Mouse (Mus musculus) liver, adult 2 months (tissue): ENCODE results near the gene Inafm2. TPM values are rescaled to one million over a fixed set of nuclear protein-coding genes. Genes with fewer than 3 reads are reported as not detected.

ENCODE experiments used
- DNase-seq: peaks from one replicate; pipeline ENCODE4 v3.0.0-alpha.2; 2011; ENCODE audit warnings: low read depth, low spot score; ENCODE audit errors: extremely low read depth
- H3K27ac ChIP-seq: fragments of 200-500 bp; replicated peaks from 2 replicates; pipeline ENCODE4 v1.5.1; 2012; ENCODE audit warnings: low read depth, mild to moderate bottlenecking, control low read depth, inconsistent platforms, low read length; ENCODE audit not compliant: insufficient read depth
- H3K27me3 ChIP-seq: fragments of 200-500 bp; 2 replicates; pipeline ENCODE4 v1.6.1; 2012; ENCODE audit warnings: mild to moderate bottlenecking, moderate library complexity, low read length, inconsistent platforms; ENCODE audit not compliant: control insufficient read depth, insufficient read depth
- H3K36me3 ChIP-seq: fragments of 200-500 bp; 2 replicates; pipeline ENCODE4 v1.6.1; 2012; ENCODE audit warnings: low read length, inconsistent platforms; ENCODE audit not compliant: control insufficient read depth, insufficient read depth
- H3K4me1 ChIP-seq: fragments of 200-500 bp; 2 replicates; pipeline ENCODE4 v1.6.1; 2011; ENCODE audit warnings: low read length; ENCODE audit not compliant: control insufficient read depth, insufficient read depth
- H3K4me3 ChIP-seq: fragments of 200-500 bp; 2 replicates; pipeline ENCODE4 v1.5.1; 2011; ENCODE audit warnings: low read depth, mild to moderate bottlenecking, control low read depth, low read length, moderate library complexity; ENCODE audit not compliant: insufficient read depth
- H3K79me2 ChIP-seq: fragments of 200-500 bp; 2 replicates; pipeline ENCODE4 v1.6.1; 2012; ENCODE audit warnings: inconsistent platforms, mild to moderate bottlenecking, low read length, moderate library complexity; ENCODE audit not compliant: control insufficient read depth, insufficient read depth
- H3K9ac ChIP-seq: fragments of 200-500 bp; 2 replicates; pipeline ENCODE4 v1.6.1; 2012; ENCODE audit warnings: low read depth, mild to moderate bottlenecking, control low read depth, inconsistent platforms, low read length
- CTCF ChIP-seq: fragments of 200-500 bp; IDR thresholded peaks from 2 replicates; pipeline ENCODE4 v1.5.1; 2011; ENCODE audit warnings: low read depth, low read length, control low read depth
- POLR2A ChIP-seq: fragments of 200-500 bp; IDR thresholded peaks from 2 replicates; pipeline ENCODE4 v1.6.1; 2011; ENCODE audit warnings: low read length, control low read depth; ENCODE audit not compliant: insufficient read depth; ENCODE audit errors: extremely low read depth
- WGBS: fragments of 180-500 bp; shearing (Covaris S2); methylation state at CpG from one replicate; pipeline ENCODE4 v1.1.7; 2018; 5-methylcytosine and 5-hydroxymethylcytosine counted together
- polyA plus RNA-seq: library from polyadenylated mRNA; depleted of rRNA; stranded (reverse); fragments of >200 nt; gene quantifications from 2 replicates; pipeline ENCODE4 v1.2.3, GENCODE M21; 2012
- total RNA-seq: library from RNA; depleted of rRNA; stranded (reverse); fragments of >200 nt; gene quantifications from 2 replicates; pipeline ENCODE4 v1.2.3, GENCODE M21; 2014

The Inafm2 gene
- total and polyA plus RNA-seq, 2 experiments = 4.4 to 4.7 TPM

GRCm38 (mm10) chr2:118743261-118743943 lies 2.2 kb upstream of the Inafm2 start:
- Histone ChIP-seq H3K36me3 (no peaks in the 10 kb centered on the region), H3K4me3 (no peak overlapping the region), H3K79me2 (0 out of 2 replicates have a peak, but pooled peaks cover 8% of the 10 kb centered on the region), H3K9ac (no peak overlapping the region), H3K27me3 (no peaks in the 10 kb centered on the region), H3K4me1 (peaks cover 7% of the 10 kb centered on the region; the same call in 1 of the 2 replicates), H3K27ac (no peak overlapping the region)
- no peak for TF ChIP-seq POLR2A
- TF ChIP-seq CTCF = peak; percentile 54
- WGBS = 30% methylated on average over 8 of the region's 8 CpGs
- peak; percentile 55 for DNase-seq

DNA sequence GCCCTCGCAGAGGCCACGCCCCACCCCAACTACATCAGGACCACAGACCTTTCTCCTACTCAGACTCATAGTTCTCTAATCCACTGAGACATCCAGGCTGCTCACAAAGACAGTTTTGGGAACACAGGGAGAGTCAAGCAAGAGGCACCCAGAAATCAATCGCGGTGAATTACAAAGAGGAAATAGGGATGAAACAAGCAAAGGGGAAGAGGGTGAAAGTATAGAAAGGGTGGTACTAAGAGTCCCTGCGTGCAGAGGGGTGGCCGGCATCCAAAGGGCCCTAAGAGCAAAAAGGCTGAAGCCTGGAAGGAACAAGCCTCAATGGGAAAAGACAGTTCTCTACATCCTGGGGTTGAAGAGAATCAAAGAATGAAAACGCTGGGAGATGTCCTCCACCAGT lies 937 bp upstream of the Inafm2 start:
- WGBS = 36% methylated on average over 7 of the region's 7 CpGs
- Histone ChIP-seq H3K27me3 (no peaks in the 10 kb centered on the region), H3K9ac (no peak overlapping the region), H3K27ac (no peak overlapping the region), H3K4me1 (peaks cover 7% of the 10 kb centered on the region; the same call in 1 of the 2 replicates), H3K79me2 (0 out of 2 replicates have a peak, but pooled peaks cover 8% of the 10 kb centered on the region), H3K36me3 (no peaks in the 10 kb centered on the region), H3K4me3 (no peak overlapping the region)
- no peak for DNase-seq
- no peak for TF ChIP-seq CTCF
- TF ChIP-seq POLR2A = no peak

DNA sequence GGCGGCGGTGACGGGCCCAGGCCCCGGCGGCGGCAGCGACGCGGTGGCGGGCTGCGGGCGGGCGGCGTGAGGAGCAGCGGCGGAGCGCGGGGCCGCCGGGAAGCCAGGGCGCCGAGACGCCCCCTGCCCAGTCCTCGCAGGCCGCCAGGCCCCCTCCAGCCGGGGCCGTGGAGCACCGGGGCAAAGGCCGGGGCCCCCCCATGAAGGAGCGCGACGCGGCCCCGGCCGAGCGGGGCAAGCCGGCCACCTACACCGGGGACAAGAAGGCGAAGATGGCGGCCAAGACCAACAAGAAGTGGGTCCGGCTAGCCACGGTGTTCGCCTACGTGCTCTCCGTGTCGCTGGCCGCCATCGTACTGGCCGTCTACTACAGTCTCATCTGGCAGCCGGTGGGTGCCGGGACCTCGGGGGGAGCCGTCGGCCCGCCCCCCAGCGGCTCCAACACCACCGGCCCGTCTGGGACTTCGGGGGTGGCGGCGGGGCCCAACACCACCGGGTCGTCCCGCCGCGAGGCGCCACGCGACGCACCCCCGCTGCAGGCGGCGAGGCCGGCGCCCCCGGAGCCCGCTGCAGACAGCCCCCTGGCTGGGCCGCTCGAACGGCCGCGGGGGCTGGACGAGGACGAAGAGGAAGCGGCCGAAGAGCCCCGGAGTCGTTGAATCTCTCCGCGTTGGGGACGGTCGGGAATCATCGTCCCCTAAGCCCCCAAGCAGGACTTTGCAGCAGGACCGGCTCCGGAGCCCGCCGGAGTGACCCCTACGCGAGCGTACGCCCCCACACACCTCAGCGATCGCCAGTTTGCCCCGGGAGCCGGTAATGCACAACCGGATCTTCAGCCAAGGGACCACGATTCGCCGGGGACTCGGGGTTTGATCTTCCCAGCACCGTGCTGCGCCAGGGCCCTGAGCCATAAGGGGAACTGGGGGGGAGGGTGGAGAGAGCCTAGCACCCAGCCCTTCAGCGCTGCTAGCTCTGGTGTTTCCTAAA lies 650 bp downstream of the Inafm2 start:
- Histone ChIP-seq H3K27me3 (no peaks in the 10 kb centered on the region), H3K36me3 (0 out of 2 replicates have a peak, but pooled peaks cover 2% of the 10 kb centered on the region), H3K4me3 (peak overlapping the region; percentile 99), H3K79me2 (0 out of 2 replicates have a peak, but pooled peaks cover 8% of the 10 kb centered on the region), H3K9ac (peak overlapping the region; percentile 92), H3K27ac (peak overlapping the region; percentile 10), H3K4me1 (peaks cover 7% of the 10 kb centered on the region; the same call in 1 of the 2 replicates)
- 5% methylated on average over 112 of the region's 113 CpGs for whole genome bisulfite sequencing
- DNase-seq = no peak
- no peak for TF ChIP-seq CTCF
- no peak for TF ChIP-seq POLR2A

- DNase-seq = no peak
- 61% methylated on average over 10 of the region's 10 CpGs for WGBS
- 0 out of 2 replicates have a peak, but pooled peaks cover 8% of the 10 kb centered on the region for H3K79me2 ChIP-seq
- H3K27ac ChIP-seq = no peak overlapping the region
- H3K27me3 ChIP-seq = no peaks in the 10 kb centered on the region
- 0 out of 2 replicates have a peak, but pooled peaks cover 2% of the 10 kb centered on the region for H3K36me3 ChIP-seq
- TF ChIP-seq POLR2A (no peak), CTCF (no peak)
- peak overlapping the region; percentile 99; the same call in 1 of the 2 replicates for H3K4me3 ChIP-seq
- H3K4me1 ChIP-seq = peaks cover 7% of the 10 kb centered on the region; the same call in 1 of the 2 replicates
- H3K9ac ChIP-seq = no peak overlapping the region
Measured at GRCm38 (mm10) chr2:118747301-118747960, 1.9 kb downstream of the Inafm2 start.

- no peak overlapping the region for H3K4me3 ChIP-seq
- no peak overlapping the region for H3K27ac ChIP-seq
- H3K4me1 ChIP-seq = peaks cover 7% of the 10 kb centered on the region; the same call in 1 of the 2 replicates
Measured at GRCm38 (mm10) chr2:118749341-118749884, 3.9 kb downstream of the Inafm2 start.

More at GRCm38 (mm10) chr2:118749341-118749884, 3.9 kb downstream of the Inafm2 start:
- DNase-seq = no peak
- Histone ChIP-seq H3K27me3 (no peaks in the 10 kb centered on the region), H3K79me2 (0 out of 2 replicates have a peak, but pooled peaks cover 8% of the 10 kb centered on the region), H3K9ac (no peak overlapping the region), H3K36me3 (0 out of 2 replicates have a peak, but pooled peaks cover 2% of the 10 kb centered on the region)
- 89% methylated on average over 10 of the region's 10 CpGs for WGBS
- no peak for TF ChIP-seq CTCF
- no peak for TF ChIP-seq POLR2A
